Mouse (Mus musculus) layer of hippocampus, postnatal 14 days (tissue): ENCODE measurements around the gene Wnt7b. TPM values are rescaled to one million over a fixed set of nuclear protein-coding genes. Genes with fewer than 3 reads are reported as not detected.

Experiments
- DNase-seq, 2 experiments: peaks; one replicate each; pipeline ENCODE4 v3.0.0; 2021 to 2022; ENCODE audit warnings: low spot score in 2 of 2, mixed read lengths in 1 of 2
- long read RNA-seq, 2 experiments: library from polyadenylated mRNA; stranded (forward); transcript quantifications; one replicate each; pipeline ENCODE4 v2.0.0; 2021
- total RNA-seq, 2 experiments: library from RNA; stranded (reverse); gene quantifications; 2 replicates each; pipeline ENCODE4 v1.2.3; 2021

Gene Wnt7b
- total RNA-seq, result 10 to 100 TPM; 33.8 to 34.8 TPM
- long read RNA-seq, experiment 1, transcript Wnt7b-204 (4 exons, 2,521 nt), result minor isoform, 10 of 40 reads
- long read RNA-seq, experiment 1, transcript Wnt7b-202 (4 exons, 3,134 nt), result major isoform, 13 of 40 reads
- long read RNA-seq, experiment 1, partial matches to known transcripts, result 2 of 40 reads
- long read RNA-seq, experiment 1, other reads (novel, unspliced or antisense), result 13 of 40 reads
- long read RNA-seq, experiment 2, transcript Wnt7b-204 (4 exons, 2,521 nt), result major isoform, 18 of 53 reads
- long read RNA-seq, experiment 2, transcript Wnt7b-202 (4 exons, 3,134 nt), result major isoform, 18 of 53 reads
- long read RNA-seq, experiment 2, partial matches to known transcripts, result 1 of 53 reads
- long read RNA-seq, experiment 2, other reads (novel, unspliced or antisense), result 13 of 53 reads

DNA sequence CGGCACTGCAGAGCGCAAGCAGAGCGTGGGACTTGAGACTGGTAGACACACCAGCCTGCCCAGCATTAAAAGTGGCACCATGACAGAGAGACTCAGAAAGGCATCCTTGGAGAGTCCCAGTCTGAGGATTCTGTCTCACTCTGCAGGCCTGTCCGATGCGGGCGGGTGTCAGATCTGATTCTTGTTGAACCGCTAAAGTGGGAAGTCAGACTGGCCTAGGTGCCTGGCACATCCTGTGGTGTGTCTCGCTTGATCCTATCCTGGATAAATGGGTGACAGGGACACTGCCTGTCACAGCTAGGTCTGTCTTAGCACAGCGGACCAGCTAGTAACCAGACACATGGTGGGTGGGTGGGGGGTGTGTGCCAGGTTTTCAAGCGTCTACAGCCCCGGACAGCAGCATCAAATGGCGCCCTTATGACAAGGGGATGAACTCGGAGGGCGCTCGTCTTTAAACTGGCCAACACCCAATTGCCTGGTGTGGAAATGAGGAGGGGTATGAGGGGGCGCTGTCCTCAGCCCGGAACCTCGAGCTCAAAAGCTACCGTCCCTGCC is at the start of gene Wnt7b:
TSS of gene Wnt7b (minus strand) at position 118 of the 555 bp plus-strand sequence.
- no peak for DNase-seq

DNA sequence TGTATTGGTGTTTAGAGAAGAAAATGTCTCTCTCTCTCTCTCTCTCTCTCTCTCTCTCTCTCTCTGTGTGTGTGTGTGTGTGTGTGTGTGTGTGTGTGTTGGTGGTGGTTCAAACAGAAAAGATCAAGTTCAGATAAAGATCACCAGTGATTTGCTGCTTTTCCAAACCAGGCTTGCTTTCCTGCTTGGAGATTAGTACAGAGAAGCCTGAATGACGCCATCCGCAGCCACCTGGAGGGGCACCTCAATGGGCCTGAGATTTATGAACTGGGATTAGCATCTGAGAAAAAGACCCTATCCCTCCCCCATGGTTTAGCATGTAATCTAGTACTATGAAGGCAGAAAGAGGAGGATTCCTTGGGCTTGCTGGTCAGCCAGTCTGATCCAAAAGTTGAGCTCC is 49.3 kb upstream of the Wnt7b start:
- DNase-seq, result no peak

DNA sequence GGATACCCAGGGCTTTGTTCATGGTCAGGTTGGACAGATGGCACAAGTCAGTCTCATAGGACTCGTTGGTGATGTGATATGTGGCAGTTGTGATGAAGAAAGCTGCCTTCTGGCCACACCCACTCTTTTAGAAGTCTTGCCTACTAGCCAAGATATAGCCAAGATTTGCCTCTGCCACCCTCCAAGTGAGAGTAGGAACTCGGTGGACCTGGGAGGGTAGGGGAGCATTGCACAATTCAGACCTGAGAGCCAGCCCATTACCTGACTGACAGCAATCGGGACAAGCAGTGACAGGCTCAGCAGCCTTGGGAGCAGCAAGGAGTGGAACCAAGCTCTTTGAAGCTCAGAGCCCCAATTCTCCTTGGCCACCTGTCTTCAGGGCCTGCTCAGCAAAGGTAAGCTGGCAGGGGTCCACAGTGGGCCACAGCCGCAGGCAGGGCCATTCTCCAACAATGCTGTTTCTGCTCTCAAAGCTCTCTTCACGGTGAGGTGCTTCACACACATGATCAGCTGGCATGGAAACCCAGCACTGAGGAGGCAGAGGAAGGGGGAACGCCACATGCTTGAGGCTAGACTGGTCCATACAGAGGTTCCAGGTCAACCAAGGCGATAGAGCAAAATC is 47.8 kb upstream of the Wnt7b start:
- no peak for DNase-seq

DNA sequence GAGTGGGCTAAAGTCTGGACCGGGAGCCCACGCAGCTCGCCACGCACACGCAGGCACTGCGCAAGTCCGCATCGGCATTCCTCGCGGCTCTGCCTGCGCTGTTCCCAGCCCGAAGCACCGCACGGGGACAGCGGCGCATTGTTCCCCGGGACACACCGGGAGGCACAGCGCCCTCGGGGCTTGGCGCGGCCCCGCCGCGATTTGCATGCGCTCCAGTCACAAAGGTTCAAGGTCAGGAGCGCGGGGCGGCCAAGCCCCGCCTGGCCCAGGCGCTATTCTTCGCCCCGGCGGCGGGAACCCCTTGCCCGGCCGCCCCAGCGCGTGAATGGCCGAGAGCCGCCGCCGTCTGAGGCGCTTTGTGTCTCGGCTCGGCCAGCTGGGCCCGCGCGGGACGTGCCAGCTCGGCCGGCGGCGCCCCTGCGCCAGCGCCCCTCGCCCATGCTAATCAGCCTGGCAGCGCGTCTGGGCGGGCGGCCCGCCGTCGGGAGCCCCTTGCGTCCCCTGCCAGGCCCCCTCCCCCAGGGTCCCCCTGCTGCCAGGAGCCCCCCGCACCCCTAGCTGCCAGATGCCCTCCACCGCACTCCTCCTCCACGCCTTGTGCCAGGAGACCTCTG is 43.5 kb upstream of the Wnt7b start:
- peak; percentile 76 to 83 for DNase-seq

- no peak for DNase-seq
Measured at GRCm38 (mm10) chr15:85622213-85622612, 39.9 kb upstream of the Wnt7b start.

DNA sequence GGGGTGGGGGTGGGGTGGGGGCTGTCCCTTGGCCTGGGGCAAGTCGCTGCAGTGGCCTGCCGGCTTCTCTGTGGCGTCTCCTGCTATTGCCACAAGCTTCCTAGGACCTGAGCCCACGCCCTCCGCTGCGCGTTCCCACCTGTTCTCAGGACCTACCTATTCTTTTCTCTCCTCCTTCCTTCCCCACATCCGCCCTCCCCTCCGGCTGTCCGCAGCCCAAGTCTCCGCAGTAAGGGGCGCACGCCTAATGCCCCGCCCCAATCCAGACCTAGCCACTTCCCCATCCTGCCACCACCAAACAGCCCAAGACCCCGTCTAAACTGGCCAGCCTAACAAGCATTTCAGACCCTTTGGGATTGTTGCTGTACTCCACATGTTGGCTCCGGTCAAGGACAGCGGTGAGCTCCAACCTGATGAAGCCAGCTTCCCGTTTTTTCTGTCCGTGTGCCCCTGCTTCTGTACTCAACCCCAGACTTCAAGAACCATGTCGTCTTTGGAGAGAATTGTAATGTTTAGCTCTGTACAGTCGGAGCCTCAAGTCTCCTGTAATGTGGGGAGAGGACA is 33.3 kb upstream of the Wnt7b start:
- DNase-seq, result no peak

DNA sequence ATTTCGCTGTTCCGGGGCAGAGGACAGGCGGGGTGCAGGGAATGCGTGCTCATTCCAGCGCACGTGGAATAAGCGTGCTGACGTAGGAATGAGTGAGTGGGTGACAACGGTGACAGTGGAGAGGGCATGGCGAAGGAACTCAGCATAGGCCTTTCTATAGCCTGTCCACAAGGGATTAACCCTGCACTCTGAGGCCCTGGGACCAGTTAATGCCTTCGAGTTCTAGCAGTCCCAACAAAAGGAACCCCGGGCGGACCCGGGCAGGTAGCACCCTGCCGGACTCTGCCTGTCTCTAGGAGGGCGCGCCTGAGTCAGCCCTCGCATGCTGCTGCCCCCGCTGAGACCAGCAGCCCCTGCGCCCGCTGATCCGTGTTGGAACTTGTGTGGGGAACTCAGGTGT is 32.8 kb upstream of the Wnt7b start:
- DNase-seq, result no peak

GRCm38 (mm10) chr15:85613358-85614266 is 31.3 kb upstream of the Wnt7b start:
- DNase-seq, result peak; percentile 70 to 87

GRCm38 (mm10) chr15:85612660-85613357 is 30.5 kb upstream of the Wnt7b start:
- peak; percentile 62 to 65 for DNase-seq

- DNase-seq, result peak in 1 of 2 experiments; percentile 67
Measured at GRCm38 (mm10) chr15:85611701-85612520, 29.6 kb upstream of the Wnt7b start.

- peak; percentile 83 to 92 for DNase-seq
Measured at GRCm38 (mm10) chr15:85610618-85611218, 28.4 kb upstream of the Wnt7b start.

GRCm38 (mm10) chr15:85610120-85610519 is 27.8 kb upstream of the Wnt7b start:
- no peak for DNase-seq

GRCm38 (mm10) chr15:85609266-85610004 is 27.2 kb upstream of the Wnt7b start:
- no peak for DNase-seq

- no peak for DNase-seq
Measured at GRCm38 (mm10) chr15:85605962-85606610, 23.8 kb upstream of the Wnt7b start.

GRCm38 (mm10) chr15:85604938-85605337 is 22.7 kb upstream of the Wnt7b start:
- DNase-seq, result no peak

GRCm38 (mm10) chr15:85604507-85604906 is 22.2 kb upstream of the Wnt7b start:
- DNase-seq, result no peak

- no peak for DNase-seq
Measured at GRCm38 (mm10) chr15:85603422-85603821, 21.1 kb upstream of the Wnt7b start.
